Mouse (Mus musculus): ENCODE data around the gene Rdh1. TPM values are rescaled to one million over a fixed set of nuclear protein-coding genes. Genes with fewer than 3 reads are reported as not detected.

The Rdh1 gene
- total RNA-seq (2012; rRNA removed) (not detected in 2 replicates), total RNA-seq (2014; rRNA removed) (0.05 TPM in 1 of 2 replicates, not detected in the other), polyA plus RNA-seq (2012; ENCODE audit: insufficient read length, low read depth) (not detected in 2 replicates)

- DNase-seq (ENCODE audit: extremely low read depth) = no peak
- H3K27ac ChIP-seq (ENCODE audit: insufficient read depth, low read depth) = no peak within 1 kb of the TSS
These were observed at the start of gene Rdh1, which contains the start of gene Rdh16f1 for GRCm38 (mm10) chr10:127759181-127760110. Gene Rdh1 (plus strand): TSS chr10:127759721. Gene Rdh16f1 (plus strand): TSS chr10:127759787.

DNA sequence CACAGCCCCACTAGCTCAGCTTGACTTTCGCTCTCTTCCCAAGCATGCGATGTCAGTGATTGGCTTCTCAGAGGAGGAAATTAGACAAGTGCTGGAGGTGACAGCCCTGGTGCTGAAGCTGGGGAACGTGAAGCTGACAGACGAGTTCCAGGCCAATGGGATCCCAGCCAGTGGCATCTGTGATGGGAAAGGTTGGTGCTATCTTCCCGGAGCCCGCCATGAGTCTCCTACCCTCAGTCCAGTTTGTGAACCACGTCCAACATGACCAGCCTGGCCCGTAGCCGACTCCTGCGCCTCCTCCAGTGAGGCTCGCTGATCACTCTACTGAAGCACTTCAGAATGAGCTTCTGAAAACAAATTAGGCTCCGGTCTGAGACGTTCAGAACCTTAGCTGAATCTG is 49.2 kb upstream of the Rdh1 start:
- Histone ChIP-seq H3K4me3 (replicated peaks in 1 of 3; ENCODE audit: low read depth in 2 of 3, low read length in 2 of 3, poor library complexity in 1 of 3) (no peak overlapping the region), H3K4me1 (ENCODE audit: control insufficient read depth in 1 of 2, insufficient read depth in 2 of 2) (peaks cover 0 to 3% of the 10 kb centered on the region in 2 experiments; a peak in 1 of 4 replicates), H3K9me3 (replicated peaks; ENCODE audit: low read length) (no peaks in the 10 kb centered on the region), H3K36me3 (replicated peaks in 1 of 2; ENCODE audit: control insufficient read depth in 1 of 2, insufficient read depth in 1 of 2, low read length in 1 of 2) (no peaks in the 10 kb centered on the region), H3K27me3 (replicated peaks) (no peaks in the 10 kb centered on the region), H3K9ac (ENCODE audit: insufficient read depth, low read depth) (no peak overlapping the region), H3K4me2 (ENCODE audit: insufficient read depth, low read depth, poor library complexity, severe bottlenecking) (no peak overlapping the region), H3K27ac (ENCODE audit: insufficient read depth, low read depth) (no peak overlapping the region), H3K79me2 (replicated peaks; ENCODE audit: control insufficient read depth, extremely low read depth, insufficient read depth, poor library complexity, severe bottlenecking) (no peaks in the 10 kb centered on the region)
- no peak for DNase-seq (ENCODE audit: extremely low read depth)
- dilution Hi-C loops (cut with MboI; ENCODE audit: extremely low pct_ligation_motif_present, extremely low pct_unique_long_range_greater_than_20kb, low sequenced_read_pairs) (no loop called here), in situ Hi-C loops (cut with MboI; ENCODE audit: low pct_ligation_motif_present, low pct_unique_long_range_greater_than_20kb, low sequenced_read_pairs) (no loop called here)
- TF ChIP-seq ETS1 (conservative IDR thresholded peaks at IDR 0.05; ENCODE audit: low read depth, low read length) (no peak), TBP (conservative IDR thresholded peaks at IDR 0.05; ENCODE audit: low read depth, low read length) (no peak), MAZ (IDR thresholded peaks at IDR 0.05; ENCODE audit: low read depth, low read length) (no peak), ELF1 (IDR thresholded peaks at IDR 0.05; ENCODE audit: low read depth, low read length) (no peak), KAT2A (IDR thresholded peaks at IDR 0.05; ENCODE audit: insufficient replicate concordance, low read length) (no peak), RAD21 (IDR thresholded peaks at IDR 0.05; ENCODE audit: low read depth, low read length) (no peak), GABPA (IDR thresholded peaks at IDR 0.05; ENCODE audit: insufficient replicate concordance, low read depth, low read length) (no peak), RCOR1 (conservative IDR thresholded peaks at IDR 0.05; ENCODE audit: low read depth, low read length) (no peak), CHD2 (IDR thresholded peaks at IDR 0.05; ENCODE audit: low read length) (no peak), MAFK (IDR thresholded peaks at IDR 0.05; ENCODE audit: insufficient replicate concordance, low read length) (no peak), ZC3H11A (IDR thresholded peaks at IDR 0.05; ENCODE audit: low read depth, low read length) (no peak), PAX5 (IDR thresholded peaks at IDR 0.05; ENCODE audit: low read length) (no peak), SIN3A (IDR thresholded peaks at IDR 0.05; ENCODE audit: low read length) (no peak), E2F4 (IDR thresholded peaks at IDR 0.05; ENCODE audit: insufficient replicate concordance, low read depth, low read length) (no peak)

More at GRCm38 (mm10) chr10:127759181-127760110, at the start of gene Rdh1, which contains the start of gene Rdh16f1:
- no peak within 1 kb of the TSS for H3K9ac ChIP-seq (ENCODE audit: insufficient read depth, low read depth)
- no peaks in the 10 kb centered on the region for H3K4me1 ChIP-seq (ENCODE audit: control insufficient read depth in 1 of 2, insufficient read depth in 2 of 2)
- peaks cover 7% of the 10 kb centered on the region for H3K9me3 ChIP-seq (replicated peaks; ENCODE audit: low read length)
- peaks cover 41% of the 10 kb centered on the region for H3K27me3 ChIP-seq (replicated peaks)
- H3K36me3 ChIP-seq (replicated peaks in 1 of 2; ENCODE audit: control insufficient read depth in 1 of 2, insufficient read depth in 1 of 2, low read length in 1 of 2) = no peaks in the 10 kb centered on the region
- dilution Hi-C loops (cut with MboI; ENCODE audit: extremely low pct_ligation_motif_present, extremely low pct_unique_long_range_greater_than_20kb, low sequenced_read_pairs) (no loop called here), in situ Hi-C loops (cut with MboI; ENCODE audit: low pct_ligation_motif_present, low pct_unique_long_range_greater_than_20kb, low sequenced_read_pairs) (loop anchor here (5.0 kb wide), 1 partner anchor 48 kb away; no protein-coding TSS in a partner anchor)
- no peak within 1 kb of the TSS for H3K4me3 ChIP-seq (replicated peaks in 1 of 3; ENCODE audit: low read depth in 2 of 3, low read length in 2 of 3, poor library complexity in 1 of 3)
- TF ChIP-seq MAZ (IDR thresholded peaks at IDR 0.05; ENCODE audit: low read depth, low read length) (no peak), HCFC1 (IDR thresholded peaks at IDR 0.05; ENCODE audit: low read depth, low read length) (no peak), MAX (IDR thresholded peaks at IDR 0.05; ENCODE audit: low read length) (no peak), NELFE (IDR thresholded peaks at IDR 0.05; ENCODE audit: low read depth, low read length) (no peak), ELF1 (IDR thresholded peaks at IDR 0.05; ENCODE audit: low read depth, low read length) (no peak), KAT2A (IDR thresholded peaks at IDR 0.05; ENCODE audit: insufficient replicate concordance, low read length) (no peak), MXI1 (IDR thresholded peaks at IDR 0.05; ENCODE audit: low read depth, low read length) (no peak), SMC3 (IDR thresholded peaks at IDR 0.05; ENCODE audit: low read depth, low read length) (no peak), CHD1 (IDR thresholded peaks at IDR 0.05; ENCODE audit: low read depth, low read length) (no peak), IRF4 (IDR thresholded peaks at IDR 0.05; ENCODE audit: low read depth, low read length) (no peak), UBTF (IDR thresholded peaks at IDR 0.05; ENCODE audit: low read depth, low read length) (no peak)
- H3K79me2 ChIP-seq (replicated peaks; ENCODE audit: control insufficient read depth, extremely low read depth, insufficient read depth, poor library complexity, severe bottlenecking) = no peaks in the 10 kb centered on the region
- no peak within 1 kb of the TSS for H3K4me2 ChIP-seq (ENCODE audit: insufficient read depth, low read depth, poor library complexity, severe bottlenecking)

Measured in CH12.LX (cell line).